Mouse (Mus musculus) erythroblast, adult 5-6 weeks (primary cell): ENCODE data around the gene Scpep1. TPM values are rescaled to one million over a fixed set of nuclear protein-coding genes. Genes with fewer than 3 reads are reported as not detected.
A peak's percentile ranks its signal among the peaks of the same experiment; 100 is the strongest.

Source experiments
- ATAC-seq: replicated peaks from 2 replicates; pipeline ENCODE4 v1.8.0; 2016; ENCODE audit warnings: moderate number of reproducible peaks, mild to moderate bottlenecking, moderate TSS enrichment, inconsistent platforms; ENCODE audit not compliant: poor library complexity, low FRiP score, severe bottlenecking
- total RNA-seq, 2 experiments: library from RNA; stranded (forward) in 1 of 2; stranded (reverse) in 1 of 2; fragments of 150-400 nt in 1 of 2; fragments of 200-764, 138-1000 nt in 1 of 2; gene quantifications; 2 replicates each; pipeline versions ENCODE4 v1.2.3 to v1.2.4; 2015 to 2017; ENCODE audit warnings: low replicate concordance in 2 of 2

Scpep1 gene
- total RNA-seq, 2 experiments from 2014 or later = 4.6 to 15.2 TPM

DNA sequence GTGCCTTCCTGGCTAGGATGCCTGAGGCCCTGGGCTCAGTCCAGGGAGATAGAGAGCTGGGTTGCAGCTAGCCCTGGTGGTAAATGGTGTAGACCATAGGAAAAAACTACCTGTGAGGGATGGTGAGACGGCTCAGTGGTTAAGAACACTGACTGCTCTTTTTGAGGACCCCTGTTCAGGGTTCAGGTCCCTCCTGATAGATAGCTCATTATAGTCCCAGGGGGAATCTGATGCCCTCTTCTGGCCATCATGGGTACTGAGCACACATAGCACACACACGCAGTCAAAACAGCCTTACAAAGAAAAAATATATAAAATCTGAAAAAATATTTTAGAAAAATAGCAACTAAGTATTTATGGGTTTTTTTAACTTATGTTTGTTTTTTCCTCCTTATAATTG lies 21.1 kb upstream of the Scpep1 start:
- ATAC-seq = 0 out of 2 replicates have a peak, but pooled peaks have one; percentile 53

DNA sequence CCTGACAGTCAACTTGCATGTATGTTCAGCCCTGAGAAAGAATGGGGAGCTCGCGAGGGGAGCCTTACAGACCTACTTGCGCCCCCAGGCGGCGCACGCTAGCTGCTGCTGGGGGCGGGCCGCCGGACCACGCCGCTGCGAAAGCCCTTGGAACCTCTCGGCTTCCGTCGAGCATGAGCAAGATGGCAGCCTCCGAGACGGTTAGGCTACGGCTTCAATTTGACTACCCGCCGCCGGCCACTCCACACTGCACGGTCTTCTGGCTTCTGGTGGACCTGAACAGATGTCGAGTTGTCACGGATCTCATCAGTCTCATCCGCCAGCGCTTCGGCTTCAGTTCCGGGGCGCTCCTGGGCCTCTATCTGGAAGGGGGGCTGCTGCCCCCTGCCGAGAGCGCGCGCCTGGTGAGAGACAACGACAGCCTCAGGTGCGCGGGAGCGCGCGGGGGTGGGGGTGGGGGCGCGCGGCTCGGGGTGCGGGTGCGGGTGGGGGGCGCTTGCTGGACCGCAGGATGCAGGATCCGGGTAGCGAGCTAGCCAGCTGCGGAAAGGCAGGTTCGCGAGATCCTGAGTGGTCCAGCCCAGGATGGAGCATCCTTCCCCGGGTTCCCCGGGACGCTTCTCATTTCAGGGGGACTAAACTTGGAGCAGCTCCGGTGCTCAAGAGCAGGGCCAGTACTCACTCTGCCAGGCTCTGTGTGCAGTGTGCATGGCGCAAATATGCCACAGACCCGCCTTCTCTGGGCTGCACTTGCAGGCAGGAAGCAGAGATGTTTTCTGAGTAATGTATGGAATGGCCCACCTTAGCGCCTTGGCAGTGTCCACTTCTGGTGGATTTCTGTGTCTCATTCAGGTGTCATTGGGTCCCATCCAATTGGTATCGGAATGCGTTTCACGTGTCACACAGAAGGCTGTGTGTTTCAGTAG lies 18.8 kb upstream of the Scpep1 start:
- peak; percentile 88 for ATAC-seq

GRCm38 (mm10) chr11:88970202-88970732 lies 15.0 kb upstream of the Scpep1 start, which contains the start of gene Coil:
Coil (plus strand) TSS chr11:88970252.
- no peak for ATAC-seq

- ATAC-seq = no peak
These were observed 11.7 kb upstream of the Scpep1 start, which contains the start of gene Elobl for GRCm38 (mm10) chr11:88966881-88967361. Elobl (minus strand) TSS chr11:88966931.

GRCm38 (mm10) chr11:88958851-88959250 lies 3.6 kb upstream of the Scpep1 start:
- ATAC-seq = no peak

DNA sequence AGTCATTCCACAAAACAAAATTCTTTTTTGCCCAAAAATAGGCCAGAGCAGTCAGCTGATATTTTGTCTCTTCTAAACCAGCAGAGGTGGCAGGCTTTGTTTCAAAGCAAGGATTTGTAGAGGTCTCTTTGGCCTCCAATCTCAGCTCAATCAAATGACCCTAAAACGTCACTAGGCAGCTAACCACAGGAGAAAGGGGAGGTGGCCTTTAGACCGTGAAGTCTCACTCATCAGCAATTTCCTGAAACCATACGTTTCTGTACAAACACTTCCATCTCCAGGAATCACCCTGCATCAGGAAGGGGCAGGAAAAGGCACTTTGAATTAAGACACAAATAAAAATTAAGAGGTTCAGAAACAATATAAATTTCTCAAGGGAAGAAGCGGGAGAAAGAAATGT lies 462 bp downstream of the Scpep1 start:
- 0 out of 2 replicates have a peak, but pooled peaks have one; percentile 37 for ATAC-seq

DNA sequence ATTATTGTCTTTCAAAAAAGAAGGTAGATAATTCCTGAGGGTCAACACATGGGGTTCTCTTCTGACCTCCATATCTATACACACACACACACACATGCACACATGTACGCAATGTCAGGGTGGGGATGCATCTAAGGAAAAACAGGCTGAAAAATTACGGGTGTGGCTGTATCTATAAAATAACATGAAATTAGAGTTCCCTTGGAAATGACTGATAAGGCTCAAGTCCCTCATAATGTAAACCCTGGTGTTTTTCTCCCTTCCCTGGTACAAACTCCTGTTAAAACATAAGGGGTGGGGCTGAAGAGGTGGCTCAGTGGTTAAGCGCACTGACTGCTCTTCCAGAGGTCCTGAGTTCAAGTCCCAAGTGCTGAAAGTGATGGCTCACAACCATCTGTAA lies 1.7 kb downstream of the Scpep1 start:
- peak; percentile 58 for ATAC-seq

GRCm38 (mm10) chr11:88952117-88952516 lies 3.1 kb downstream of the Scpep1 start:
- ATAC-seq = no peak

DNA sequence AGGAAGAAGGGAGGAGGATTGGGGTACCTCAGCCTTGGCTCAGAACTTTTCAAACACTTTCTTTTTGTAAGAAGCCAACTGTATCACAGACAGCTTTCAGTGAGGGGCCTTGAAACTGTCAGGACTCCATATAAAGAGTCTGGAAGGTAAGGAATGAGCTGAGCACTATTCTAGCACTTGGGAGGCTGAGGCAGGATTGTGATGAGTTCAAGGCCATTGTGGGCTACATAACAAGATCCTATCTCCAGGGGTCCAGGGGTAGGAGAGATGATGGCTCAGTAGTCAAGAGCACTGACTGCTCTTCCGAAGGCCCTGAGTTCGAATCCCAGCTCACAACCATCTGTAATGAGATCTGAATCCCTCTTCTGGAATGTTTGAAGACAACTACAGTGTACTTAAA lies 3.7 kb downstream of the Scpep1 start:
- ATAC-seq = no peak

DNA sequence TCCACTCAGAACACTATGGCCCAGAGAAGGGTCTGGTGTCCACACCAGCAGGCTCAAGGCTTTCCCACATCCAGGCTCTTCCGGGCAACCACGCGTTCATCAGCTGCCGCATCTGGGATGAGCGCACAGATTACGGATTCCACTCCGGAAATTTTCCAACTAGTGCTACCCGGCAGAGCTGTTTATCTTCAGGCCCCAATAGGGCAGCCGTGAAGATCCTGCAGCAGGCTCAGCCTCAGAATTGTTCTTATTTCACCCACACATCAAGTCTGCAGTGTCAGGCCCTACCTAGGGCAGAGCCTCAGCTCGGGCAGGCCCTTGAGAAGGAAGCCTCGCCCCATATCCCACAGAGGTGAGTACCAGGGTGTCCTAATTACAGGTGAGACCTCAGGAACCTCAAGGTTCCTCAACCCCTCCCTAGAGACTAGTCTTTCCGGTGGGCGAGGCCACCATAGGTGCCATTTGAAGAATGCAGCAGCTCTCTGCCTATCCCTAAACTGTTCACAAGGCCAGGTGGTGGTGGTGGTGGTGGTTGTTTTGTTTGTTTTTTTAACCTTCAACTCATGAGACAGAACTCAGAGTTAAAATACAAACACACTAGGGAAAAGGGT lies 4.5 kb downstream of the Scpep1 start:
- ATAC-seq = no peak

- no peak for ATAC-seq
These were observed 5.2 kb downstream of the Scpep1 start for GRCm38 (mm10) chr11:88949802-88950639.

- ATAC-seq = no peak
These were observed 6.4 kb downstream of the Scpep1 start for GRCm38 (mm10) chr11:88948896-88949295.

DNA sequence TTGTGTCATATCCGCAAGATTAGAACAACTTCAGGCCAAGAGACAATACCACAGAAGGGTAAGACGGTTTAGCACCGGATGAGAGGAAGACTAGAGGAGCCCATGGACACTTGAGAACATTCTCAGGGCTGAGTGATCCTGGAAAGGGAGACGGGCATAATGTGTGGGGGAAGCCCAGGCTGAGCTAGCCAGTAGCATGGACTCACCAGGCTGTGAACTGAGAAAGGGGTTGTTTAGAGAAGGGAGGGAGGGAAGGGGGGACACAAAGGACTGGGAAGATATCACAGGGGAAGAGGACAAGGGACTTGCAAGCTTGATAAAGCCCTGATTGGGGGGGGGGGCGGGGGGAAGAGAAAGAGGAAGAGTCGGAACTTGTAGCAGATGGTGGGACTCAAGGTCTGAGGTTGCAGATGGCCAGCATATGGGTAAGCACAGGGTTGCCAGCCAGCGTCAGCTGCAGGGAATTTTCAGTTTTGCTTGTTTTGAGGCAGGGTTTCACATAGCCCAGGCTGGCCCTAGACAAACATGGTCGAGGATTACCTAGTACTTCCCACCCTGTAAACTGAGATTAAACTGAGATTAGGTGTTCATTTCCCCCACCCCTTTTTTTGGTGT lies 9.2 kb downstream of the Scpep1 start:
- no peak for ATAC-seq

DNA sequence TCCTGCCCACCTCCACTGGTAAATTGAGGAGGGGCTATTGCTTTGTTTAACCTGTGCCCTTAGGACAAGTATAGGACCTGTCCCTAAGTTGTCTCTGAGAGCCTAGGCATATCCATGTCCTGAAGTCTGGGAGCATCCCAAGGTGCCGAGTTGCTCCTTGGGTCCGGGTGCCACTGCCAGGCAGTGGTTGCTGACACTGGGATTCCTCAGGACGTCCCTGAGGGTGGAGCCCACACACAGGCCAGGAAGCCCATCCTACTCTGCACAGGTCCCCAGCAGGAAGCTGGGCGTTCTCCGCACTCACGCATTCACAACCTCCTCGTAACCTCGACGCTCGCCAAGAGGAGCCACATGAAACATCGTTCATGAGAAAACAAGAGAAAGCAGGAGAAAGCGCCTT lies 13.8 kb downstream of the Scpep1 start:
- no peak for ATAC-seq

GRCm38 (mm10) chr11:88939634-88940033 lies 15.6 kb downstream of the Scpep1 start:
- ATAC-seq = no peak

DNA sequence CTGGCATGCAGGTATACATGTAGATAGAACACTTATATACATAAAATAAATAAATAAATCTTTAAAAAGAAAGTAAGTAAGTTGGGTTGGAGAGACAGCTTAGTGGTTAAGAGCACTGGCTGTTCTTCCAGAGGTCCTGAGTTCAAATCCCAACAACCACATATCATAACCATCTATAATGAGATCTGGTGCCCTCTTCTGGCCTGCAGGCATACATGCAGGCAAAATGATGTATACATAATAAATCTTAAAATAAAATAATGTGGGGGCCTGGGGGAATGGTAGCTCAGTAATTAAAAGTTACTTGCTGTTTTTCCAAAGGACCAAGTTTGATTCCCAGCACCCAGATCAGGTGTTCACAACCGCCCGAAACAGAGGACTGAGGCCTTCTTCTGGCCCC lies 16.5 kb downstream of the Scpep1 start:
- ATAC-seq = no peak

DNA sequence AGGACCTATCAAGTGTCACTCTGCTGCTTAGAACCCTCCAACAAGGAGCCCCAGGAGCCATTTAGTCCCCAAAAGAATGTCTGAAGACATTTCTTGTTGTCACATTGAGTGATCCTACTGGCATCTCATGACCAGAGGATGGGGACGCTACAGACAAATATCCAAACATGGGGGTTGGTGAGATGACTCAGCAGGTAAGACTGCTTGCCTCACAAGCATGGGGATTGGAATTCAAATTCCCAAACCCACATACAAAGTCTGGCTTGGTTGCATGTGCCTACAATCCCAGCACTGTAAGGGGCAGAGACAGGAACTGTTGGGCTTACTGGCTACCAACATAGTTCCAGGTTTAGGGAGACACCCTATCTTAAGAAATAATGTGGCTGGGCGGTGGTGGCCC lies 17.4 kb downstream of the Scpep1 start:
- ATAC-seq = no peak

DNA sequence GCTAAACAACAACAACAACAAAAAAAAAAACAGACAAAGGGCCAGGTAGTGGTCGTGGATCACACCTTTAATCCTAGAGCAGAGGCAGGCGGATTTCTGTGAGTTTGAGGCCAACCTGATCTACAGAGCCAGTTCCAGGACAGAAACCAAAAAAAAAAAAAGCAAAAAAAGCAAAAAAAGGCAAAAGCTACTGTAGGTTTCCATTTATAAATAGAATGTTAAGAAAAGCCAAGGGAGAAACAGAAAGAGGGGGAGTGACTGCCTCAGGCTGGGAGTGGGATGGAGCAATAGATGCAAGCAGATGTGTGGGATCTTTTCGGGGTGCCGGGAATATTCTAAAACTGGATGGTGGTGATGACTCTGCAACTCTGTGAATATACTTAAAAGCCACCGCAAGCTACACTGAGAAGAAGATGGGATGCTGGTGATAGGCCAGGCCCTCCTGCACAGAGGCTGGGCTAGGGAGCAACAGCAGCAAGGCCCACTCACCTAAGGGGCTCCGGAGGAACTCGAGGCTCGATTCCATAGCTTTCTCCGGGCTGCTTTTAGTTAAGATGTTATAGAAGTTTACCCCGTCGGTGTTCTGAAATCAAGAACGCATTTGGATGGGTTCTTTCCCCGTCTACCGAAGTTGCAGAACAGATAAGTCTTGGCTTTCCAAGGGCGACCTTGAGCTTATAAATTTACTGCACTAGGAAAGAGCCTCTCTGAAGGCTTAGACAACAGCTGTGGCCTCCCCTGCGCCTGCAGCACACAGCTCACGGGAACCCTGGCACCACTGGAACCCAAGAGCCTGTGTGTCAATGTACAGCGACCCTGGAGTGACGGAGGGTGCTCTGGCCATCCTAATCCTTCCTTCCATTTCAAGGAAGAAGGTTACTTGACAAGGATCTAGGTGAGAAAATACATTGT lies 20.9 kb downstream of the Scpep1 start:
- ATAC-seq = no peak
